Mouse (Mus musculus) ES-E14 (cell line): ENCODE data around the gene Nfic. TPM values are rescaled to one million over a fixed set of nuclear protein-coding genes. Genes with fewer than 3 reads are reported as not detected.
A peak's percentile ranks its signal among the peaks of the same experiment; 100 is the strongest.

Source experiments
- DNase-seq: peaks from one replicate; pipeline ENCODE4 v3.0.0-alpha.2; 2013; ENCODE audit warnings: low read depth, low spot score
- H3K27ac ChIP-seq: 2 replicates; pipeline ENCODE4 v1.5.1; 2012; ENCODE audit warnings: low read depth, mild to moderate bottlenecking, low read length, moderate library complexity, mixed read lengths; ENCODE audit not compliant: poor library complexity, insufficient read depth, severe bottlenecking
- H3K36me3 ChIP-seq: 2 replicates; pipeline ENCODE4 v1.6.1; 2012; ENCODE audit warnings: mild to moderate bottlenecking, low read length, moderate library complexity, mixed read lengths; ENCODE audit not compliant: control insufficient read depth, poor library complexity, insufficient read depth, severe bottlenecking
- H3K4me1 ChIP-seq, 2 experiments: fragments of 150-350 bp in 1 of 2; sonication (generic) in 1 of 2; 2 replicates each; pipeline ENCODE4 v1.6.1; 2012; ENCODE audit warnings: low read length in 2 of 2, mild to moderate bottlenecking in 1 of 2, mixed read lengths in 1 of 2; ENCODE audit not compliant: control insufficient read depth in 2 of 2, insufficient read depth in 2 of 2, poor library complexity in 1 of 2
- H3K4me3 ChIP-seq, 2 experiments: fragments of 150-350 bp in 1 of 2; sonication (generic) in 1 of 2; 2 replicates each; pipeline ENCODE4 v1.5.1; 2012; ENCODE audit warnings: low read length in 2 of 2, low read depth in 1 of 2, mild to moderate bottlenecking in 1 of 2, mixed read lengths in 1 of 2; ENCODE audit not compliant: insufficient read depth in 1 of 2, poor library complexity in 1 of 2, severe bottlenecking in 1 of 2
- H3K9ac ChIP-seq: 2 replicates; pipeline ENCODE4 v1.6.1; 2012; ENCODE audit warnings: low read depth, mild to moderate bottlenecking, low read length, mixed read lengths; ENCODE audit not compliant: poor library complexity, insufficient read depth, severe bottlenecking
- H3K9me3 ChIP-seq: fragments of 150-350 bp; sonication (generic); 2 replicates; pipeline ENCODE4 v1.6.1; 2012; ENCODE audit warnings: low read depth, mild to moderate bottlenecking, low read length; ENCODE audit not compliant: control insufficient read depth, insufficient read depth
- CHD2 ChIP-seq: IDR thresholded peaks from 2 replicates; pipeline ENCODE4 v1.6.1; 2014; ENCODE audit warnings: mild to moderate bottlenecking, low read depth, low read length, inconsistent platforms
- HCFC1 ChIP-seq: IDR thresholded peaks from 2 replicates; pipeline ENCODE4 v1.6.1; 2012; ENCODE audit warnings: low read length, inconsistent platforms, borderline replicate concordance; ENCODE audit not compliant: insufficient read depth
- MAFK ChIP-seq: IDR thresholded peaks from 2 replicates; pipeline ENCODE4 v1.6.1; 2014; ENCODE audit warnings: mild to moderate bottlenecking, low read depth, low read length, inconsistent platforms; ENCODE audit not compliant: insufficient read depth
- ZC3H11A ChIP-seq: IDR thresholded peaks from 2 replicates; pipeline ENCODE4 v1.6.1; 2012; ENCODE audit warnings: low read depth, mild to moderate bottlenecking, inconsistent platforms, low read length, borderline replicate concordance
- ZNF384 ChIP-seq: IDR thresholded peaks from 2 replicates; pipeline ENCODE4 v1.6.1; 2012; ENCODE audit warnings: low read depth, low read length, inconsistent platforms
- in situ Hi-C, 2 experiments: fragments of 600-800 bp; cut with MboI; formaldehyde crosslinking; loops; one replicate each; pipeline ENCODE4 v1.15.1; 2025; ENCODE audit warnings: low sequenced_read_pairs in 2 of 2, inconsistent platforms in 1 of 2; ENCODE audit not compliant: unreplicated experiment in 2 of 2
- total RNA-seq: library from RNA; depleted of rRNA; stranded (reverse); fragments of 300-350 nt; gene quantifications from 2 replicates; pipeline ENCODE4 v1.2.3, GENCODE M21; 2012; rRNA removed

Nfic gene
- total RNA-seq, result 4.9 and 6.3 TPM in 2 replicates

- H3K9ac ChIP-seq, result no peak within 1 kb of the TSS
- H3K4me3 ChIP-seq, result peak within 1 kb of the TSS in 1 of 2 experiments; percentile 20; a peak in 2 of 4 replicates
- no peaks in the 10 kb centered on the region for H3K9me3 ChIP-seq
- no peak within 1 kb of the TSS for H3K27ac ChIP-seq
- DNase-seq, result no peak
- TF ChIP-seq HCFC1 (no peak), MAFK (no peak), CHD2 (no peak), ZNF384 (no peak), ZC3H11A (no peak)
- no peaks in the 10 kb centered on the region for H3K36me3 ChIP-seq
- H3K4me1 ChIP-seq, result no peaks in the 10 kb centered on the region; a peak in 2 of 4 replicates
- in situ Hi-C loops, result no loop called here
Observed at GRCm38 (mm10) chr10:81455181-81455895, at the start of gene Nfic. Nfic (minus strand) TSS chr10:81455635.

- Histone ChIP-seq H3K4me1 (peaks cover 0 to 20% of the 10 kb centered on the region in 2 experiments; a peak in 2 of 4 replicates), H3K27ac (no peak overlapping the region), H3K4me3 (peak overlapping the region; percentile 43 to 63), H3K9ac (peak overlapping the region; percentile 45; the same call in 1 of the 2 replicates), H3K36me3 (peaks cover 5% of the 10 kb centered on the region; the same call in 1 of the 2 replicates), H3K9me3 (no peaks in the 10 kb centered on the region)
- no peak for DNase-seq
- TF ChIP-seq ZC3H11A (peak; percentile 45; the same call in 1 of the 2 replicates), CHD2 (no peak)
- in situ Hi-C loops, result no loop called here
Observed at GRCm38 (mm10) chr10:81502658-81503057, 47.2 kb upstream of the Nfic start.

- peaks cover 0 to 20% of the 10 kb centered on the region in 2 experiments; a peak in 2 of 4 replicates for H3K4me1 ChIP-seq
- peaks cover 5% of the 10 kb centered on the region; the same call in 1 of the 2 replicates for H3K36me3 ChIP-seq
- TF ChIP-seq HCFC1 (no peak), CHD2 (no peak), ZNF384 (no peak)
- in situ Hi-C loops, result no loop called here
- DNase-seq, result no peak
- H3K9me3 ChIP-seq, result no peaks in the 10 kb centered on the region
- no peak overlapping the region for H3K9ac ChIP-seq
- no peak overlapping the region for H3K27ac ChIP-seq
- no peak overlapping the region for H3K4me3 ChIP-seq
Observed at GRCm38 (mm10) chr10:81501863-81502262, 46.4 kb upstream of the Nfic start.

GRCm38 (mm10) chr10:81500032-81500431 lies 44.6 kb upstream of the Nfic start, which contains the start of gene S1pr4:
S1pr4 (minus strand) TSS chr10:81500132.
- in situ Hi-C loops, result no loop called here
- TF ChIP-seq MAFK (no peak), HCFC1 (no peak), ZNF384 (no peak)
- Histone ChIP-seq H3K9me3 (no peaks in the 10 kb centered on the region), H3K27ac (no peak within 1 kb of the TSS), H3K9ac (peak within 1 kb of the TSS; percentile 29), H3K4me1 (peaks cover 0 to 13% of the 10 kb centered on the region in 2 experiments; a peak in 2 of 4 replicates), H3K36me3 (no peaks in the 10 kb centered on the region), H3K4me3 (peak within 1 kb of the TSS; percentile 18 to 48)
- no peak for DNase-seq
